Mouse (Mus musculus): Measurements from ENCODE around the gene Atf6. TPM values are rescaled to one million over a fixed set of nuclear protein-coding genes. Genes with fewer than 3 reads are reported as not detected.

The Atf6 gene
- polyA plus RNA-seq, 1 experiment from 2014 or later: 9.4 TPM

DNA sequence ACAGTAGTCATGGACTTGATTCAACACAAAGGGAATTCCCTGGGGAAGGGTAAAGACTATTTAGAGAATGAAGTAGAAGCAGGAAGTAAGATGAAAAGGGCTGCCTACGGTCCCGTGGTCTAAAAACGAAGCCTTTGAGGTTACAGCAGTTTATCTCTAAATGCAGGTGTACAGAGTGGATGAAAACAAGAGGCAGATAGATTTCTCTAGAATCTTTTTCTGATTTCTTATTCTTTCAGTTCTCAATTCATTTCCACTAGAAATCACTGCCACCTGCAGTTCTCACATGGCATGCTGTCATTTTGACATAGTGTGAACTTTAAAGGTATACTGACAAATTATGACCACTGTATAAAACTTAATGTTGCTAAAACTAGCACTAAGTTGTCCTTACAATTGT is 66.9 kb downstream of the Atf6 start:
- 87% methylated on average over 3 of the region's 3 CpGs for WGBS
- ATAC-seq (ENCODE audit: low FRiP score) (no peak), DNase-seq (ENCODE audit: low spot score, missing footprints) (no peak)
- Histone ChIP-seq H3K27ac (ENCODE audit: low read depth, low read length) (no peak overlapping the region), H3K9me3 (ENCODE audit: control insufficient read depth, low read length) (no peaks in the 10 kb centered on the region), H3K4me3 (ENCODE audit: low read depth, low read length) (no peak overlapping the region), H3K27me3 (ENCODE audit: control insufficient read depth, insufficient read depth, low read length) (no peaks in the 10 kb centered on the region), H3K36me3 (ENCODE audit: control insufficient read depth, insufficient read depth, low read length) (no peaks in the 10 kb centered on the region), H3K4me2 (no peak overlapping the region), H3K4me1 (ENCODE audit: control insufficient read depth, insufficient read depth, low read length) (no peaks in the 10 kb centered on the region; the same call in 1 of the 2 replicates), H3K9ac (ENCODE audit: low read length) (no peak overlapping the region)

DNA sequence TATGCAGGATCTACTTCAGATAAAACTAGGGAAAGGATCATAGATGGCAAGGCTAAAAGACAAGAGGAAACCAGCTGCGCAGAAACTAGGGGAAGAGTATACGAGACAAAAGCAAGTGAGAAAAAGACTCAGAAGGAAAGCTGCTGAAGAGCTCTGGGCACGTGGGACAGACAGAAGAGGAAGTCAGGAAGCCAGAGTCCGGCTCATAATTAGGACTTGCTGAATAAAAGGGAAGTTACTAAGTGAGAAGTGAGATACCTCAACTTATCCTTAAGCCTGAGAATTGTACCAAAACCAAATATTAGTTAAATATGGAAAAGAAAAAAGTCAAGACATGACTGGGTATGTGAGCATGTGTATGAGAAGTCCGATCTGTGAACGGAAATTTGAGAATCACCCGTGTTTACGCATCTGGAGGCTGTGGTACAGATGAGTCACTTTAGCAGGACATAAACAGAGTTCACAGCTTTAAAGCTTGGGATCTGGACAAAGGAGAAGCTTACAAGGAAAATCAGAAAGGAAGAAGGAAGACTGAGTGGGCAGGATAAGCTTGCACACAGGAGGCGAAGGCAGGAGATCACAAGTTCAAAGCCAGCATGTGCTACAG is 71.7 kb downstream of the Atf6 start:
- WGBS: 91% methylated on average over 9 of the region's 9 CpGs
- Histone ChIP-seq H3K36me3 (ENCODE audit: control insufficient read depth, insufficient read depth, low read length) (no peaks in the 10 kb centered on the region), H3K4me3 (ENCODE audit: low read depth, low read length) (no peak overlapping the region)

DNA sequence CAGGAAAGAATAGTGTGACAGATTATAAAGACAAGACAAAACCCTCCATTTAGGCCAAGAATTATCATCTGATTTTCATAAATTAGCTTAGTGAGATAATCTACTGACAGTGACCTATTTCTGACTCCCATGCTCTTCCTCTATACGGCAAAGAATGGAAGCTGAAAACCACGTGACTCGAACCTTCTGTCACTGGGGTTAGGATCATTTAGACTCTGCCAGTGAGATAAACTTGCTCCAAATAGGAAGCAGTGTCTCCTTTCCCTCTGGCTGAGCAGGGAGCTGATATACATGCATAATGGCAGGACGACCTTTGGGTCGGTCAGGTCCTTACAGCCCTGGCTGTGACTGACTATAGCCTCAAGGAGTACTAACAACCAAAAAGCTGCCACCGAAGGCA is 76.0 kb downstream of the Atf6 start:
- no peak overlapping the region for H3K27ac ChIP-seq (ENCODE audit: low read depth, low read length)
- no peaks in the 10 kb centered on the region for H3K9me3 ChIP-seq (ENCODE audit: control insufficient read depth, low read length)
- no peak overlapping the region for H3K4me2 ChIP-seq
- no peaks in the 10 kb centered on the region for H3K36me3 ChIP-seq (ENCODE audit: control insufficient read depth, insufficient read depth, low read length)
- no peaks in the 10 kb centered on the region for H3K27me3 ChIP-seq (ENCODE audit: control insufficient read depth, insufficient read depth, low read length)
- no peak overlapping the region for H3K9ac ChIP-seq (ENCODE audit: low read length)
- no peaks in the 10 kb centered on the region for H3K4me1 ChIP-seq (ENCODE audit: control insufficient read depth, insufficient read depth, low read length)
- ATAC-seq (ENCODE audit: low FRiP score) (no peak), DNase-seq (ENCODE audit: low spot score, missing footprints) (no peak)
- 71% methylated on average over 6 of the region's 6 CpGs for WGBS
- H3K4me3 ChIP-seq (ENCODE audit: low read depth, low read length): no peak overlapping the region

More for the DNA sequence above, 71.7 kb downstream of the Atf6 start:
- H3K27me3 ChIP-seq (ENCODE audit: control insufficient read depth, insufficient read depth, low read length): no peaks in the 10 kb centered on the region
- H3K27ac ChIP-seq (ENCODE audit: low read depth, low read length): no peak overlapping the region
- DNase-seq (ENCODE audit: low spot score, missing footprints) (no peak), ATAC-seq (ENCODE audit: low FRiP score) (no peak)
- no peaks in the 10 kb centered on the region for H3K4me1 ChIP-seq (ENCODE audit: control insufficient read depth, insufficient read depth, low read length)
- no peak overlapping the region for H3K9ac ChIP-seq (ENCODE audit: low read length)
- H3K4me2 ChIP-seq: no peak overlapping the region
- no peaks in the 10 kb centered on the region for H3K9me3 ChIP-seq (ENCODE audit: control insufficient read depth, low read length)

DNA sequence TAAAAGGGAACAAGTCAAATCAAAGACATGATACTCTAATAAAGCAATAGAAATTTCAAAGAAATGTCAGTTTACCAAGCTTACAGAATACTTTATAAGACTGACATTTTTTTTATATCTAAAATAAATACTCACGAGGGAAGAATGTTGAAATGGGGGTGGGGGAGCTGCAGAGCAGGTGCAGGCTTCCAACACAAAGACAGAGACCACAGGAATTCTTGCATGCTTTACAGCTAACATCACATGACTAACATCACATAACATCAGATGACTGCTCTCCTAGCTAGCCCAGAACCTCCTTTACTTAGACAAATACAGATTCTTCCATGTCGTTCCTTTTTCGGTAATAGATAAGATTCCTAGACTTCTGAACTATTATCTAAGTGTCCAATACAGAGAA is 76.6 kb downstream of the Atf6 start:
- 86% methylated on average over 3 of the region's 3 CpGs for WGBS
- no peaks in the 10 kb centered on the region for H3K9me3 ChIP-seq (ENCODE audit: control insufficient read depth, low read length)
- no peak for DNase-seq (ENCODE audit: low spot score, missing footprints)

DNA sequence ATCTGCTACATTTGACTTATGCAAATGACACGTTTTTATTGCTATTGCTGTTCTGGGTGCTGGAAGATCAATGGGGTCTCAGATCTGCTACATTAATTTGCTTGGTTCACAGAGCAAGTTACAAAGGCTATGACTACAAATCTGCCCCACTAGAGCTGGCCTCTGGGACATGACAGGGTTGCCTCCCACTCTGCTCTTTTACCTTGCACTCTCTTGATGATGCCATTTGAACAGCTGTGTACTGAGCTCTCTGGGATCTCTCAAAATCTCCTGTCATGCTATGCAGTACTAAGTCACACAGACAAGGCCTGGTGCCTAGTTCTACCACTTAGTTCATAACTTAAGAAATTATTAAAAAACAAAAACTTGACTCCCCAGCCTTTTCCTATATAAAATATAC is 79.9 kb downstream of the Atf6 start:
- ATAC-seq (ENCODE audit: low FRiP score) (no peak), DNase-seq (ENCODE audit: low spot score, missing footprints) (no peak)
- H3K27me3 ChIP-seq (ENCODE audit: control insufficient read depth, insufficient read depth, low read length): no peaks in the 10 kb centered on the region
- no peak overlapping the region for H3K4me2 ChIP-seq
- no peak overlapping the region for H3K9ac ChIP-seq (ENCODE audit: low read length)
- no peaks in the 10 kb centered on the region for H3K36me3 ChIP-seq (ENCODE audit: control insufficient read depth, insufficient read depth, low read length)
- H3K4me1 ChIP-seq (ENCODE audit: control insufficient read depth, insufficient read depth, low read length): no peaks in the 10 kb centered on the region
- WGBS: 71% methylated on average over 1 of the region's 1 CpGs
- no peak overlapping the region for H3K4me3 ChIP-seq (ENCODE audit: low read depth, low read length)
- H3K27ac ChIP-seq (ENCODE audit: low read depth, low read length): no peak overlapping the region
- H3K9me3 ChIP-seq (ENCODE audit: control insufficient read depth, low read length): no peaks in the 10 kb centered on the region

More for the DNA sequence above, 76.6 kb downstream of the Atf6 start:
- H3K27ac ChIP-seq (ENCODE audit: low read depth, low read length): no peak overlapping the region
- no peaks in the 10 kb centered on the region for H3K4me1 ChIP-seq (ENCODE audit: control insufficient read depth, insufficient read depth, low read length)
- H3K4me3 ChIP-seq (ENCODE audit: low read depth, low read length): no peak overlapping the region
- no peaks in the 10 kb centered on the region for H3K27me3 ChIP-seq (ENCODE audit: control insufficient read depth, insufficient read depth, low read length)
- no peak for ATAC-seq (ENCODE audit: low FRiP score)
- H3K9ac ChIP-seq (ENCODE audit: low read length): no peak overlapping the region
- no peaks in the 10 kb centered on the region for H3K36me3 ChIP-seq (ENCODE audit: control insufficient read depth, insufficient read depth, low read length)
- no peak overlapping the region for H3K4me2 ChIP-seq

DNA sequence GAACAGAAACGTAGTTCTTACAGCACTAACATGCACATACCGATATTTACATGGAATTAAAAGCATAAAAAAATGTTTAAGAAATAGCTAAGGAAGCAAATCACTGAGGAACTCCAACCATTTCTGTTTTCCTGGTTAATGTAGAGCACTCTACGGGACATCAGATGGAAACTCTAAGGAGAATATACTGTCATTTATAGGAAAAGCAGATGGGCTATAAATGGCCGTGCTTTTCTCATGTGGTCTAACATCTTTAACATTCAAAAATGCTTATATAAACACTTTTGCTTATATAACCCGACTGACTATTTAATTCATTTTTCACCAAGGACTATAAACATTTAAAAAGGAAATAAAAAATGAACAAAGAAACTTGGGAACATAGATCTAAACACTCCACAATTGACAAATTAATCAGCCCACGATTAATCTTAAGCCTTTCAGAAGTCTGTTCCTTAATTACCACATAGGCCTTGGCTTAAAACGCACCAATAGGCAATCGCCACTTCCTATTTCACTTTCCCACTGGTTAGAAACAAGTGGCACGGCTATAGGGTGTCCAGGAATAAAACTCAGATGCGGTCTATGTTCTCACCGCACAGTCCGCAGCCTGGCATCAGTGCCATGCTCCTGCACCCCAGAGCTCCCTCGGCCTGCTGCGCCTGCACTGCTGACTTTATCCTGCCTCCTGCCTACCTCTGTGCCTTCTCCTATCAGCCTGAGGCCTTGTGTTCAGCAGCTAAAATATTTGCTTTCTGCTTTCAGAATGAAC is 80.8 kb downstream of the Atf6 start:
- H3K27me3 ChIP-seq (ENCODE audit: control insufficient read depth, insufficient read depth, low read length): no peaks in the 10 kb centered on the region
- H3K36me3 ChIP-seq (ENCODE audit: control insufficient read depth, insufficient read depth, low read length): no peaks in the 10 kb centered on the region
- no peak overlapping the region for H3K4me2 ChIP-seq
- WGBS: 96% methylated on average over 14 of the region's 14 CpGs
- no peaks in the 10 kb centered on the region for H3K4me1 ChIP-seq (ENCODE audit: control insufficient read depth, insufficient read depth, low read length)
- no peak for DNase-seq (ENCODE audit: low spot score, missing footprints)
- no peaks in the 10 kb centered on the region for H3K9me3 ChIP-seq (ENCODE audit: control insufficient read depth, low read length)
- no peak overlapping the region for H3K4me3 ChIP-seq (ENCODE audit: low read depth, low read length)
- no peak overlapping the region for H3K9ac ChIP-seq (ENCODE audit: low read length)
- no peak overlapping the region for H3K27ac ChIP-seq (ENCODE audit: low read depth, low read length)
- ATAC-seq (ENCODE audit: low FRiP score): no peak

DNA sequence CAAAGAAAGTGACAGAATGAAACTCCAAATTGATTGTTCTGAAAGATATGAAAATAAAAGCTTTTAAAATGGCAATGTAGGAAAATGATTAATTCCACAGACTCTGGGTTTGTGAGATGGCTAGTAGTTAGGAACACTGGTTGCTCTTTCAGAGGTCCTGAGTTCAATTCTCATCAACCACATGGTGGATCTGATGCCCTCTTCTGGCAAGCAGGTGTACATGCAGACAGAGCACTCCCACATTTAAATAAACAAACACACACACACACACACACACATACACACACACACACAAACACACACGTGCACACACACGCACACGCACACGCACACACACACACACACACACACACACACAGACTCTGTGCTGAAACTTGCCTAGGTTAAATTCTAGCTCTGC is 89.9 kb downstream of the Atf6 start:
- Histone ChIP-seq H3K9me3 (ENCODE audit: control insufficient read depth, low read length) (no peaks in the 10 kb centered on the region), H3K36me3 (ENCODE audit: control insufficient read depth, insufficient read depth, low read length) (no peaks in the 10 kb centered on the region), H3K4me2 (no peak overlapping the region), H3K4me1 (ENCODE audit: control insufficient read depth, insufficient read depth, low read length) (no peaks in the 10 kb centered on the region), H3K27me3 (ENCODE audit: control insufficient read depth, insufficient read depth, low read length) (no peaks in the 10 kb centered on the region), H3K4me3 (ENCODE audit: low read depth, low read length) (no peak overlapping the region), H3K9ac (ENCODE audit: low read length) (no peak overlapping the region), H3K27ac (ENCODE audit: low read depth, low read length) (no peak overlapping the region)
- 95% methylated on average over 4 of the region's 4 CpGs for WGBS
- ATAC-seq (ENCODE audit: low FRiP score) (no peak), DNase-seq (ENCODE audit: low spot score, missing footprints) (no peak)

DNA sequence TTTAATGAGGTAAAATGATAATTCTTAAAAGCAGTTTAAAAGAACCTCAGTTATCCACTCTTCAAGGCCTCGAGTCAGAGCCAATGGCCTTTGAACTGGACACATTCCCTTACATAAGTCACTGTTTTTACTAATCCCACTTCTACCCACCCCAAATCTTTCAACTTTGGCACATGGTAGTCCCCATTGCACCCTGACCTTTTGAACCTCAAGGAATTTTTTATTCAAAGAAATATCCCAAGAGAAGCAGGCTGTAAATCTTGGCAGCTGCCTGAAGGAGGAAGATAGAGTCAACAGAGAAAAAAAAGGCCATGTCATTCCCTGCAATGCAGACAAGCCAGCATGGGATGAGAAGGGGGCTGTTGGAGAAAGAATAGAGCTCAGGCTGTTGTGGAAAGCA is 93.1 kb downstream of the Atf6 start:
- DNase-seq (ENCODE audit: low spot score, missing footprints) (no peak), ATAC-seq (ENCODE audit: low FRiP score) (no peak)
- H3K4me3 ChIP-seq (ENCODE audit: low read depth, low read length): no peak overlapping the region
- no peaks in the 10 kb centered on the region for H3K4me1 ChIP-seq (ENCODE audit: control insufficient read depth, insufficient read depth, low read length)
- H3K27me3 ChIP-seq (ENCODE audit: control insufficient read depth, insufficient read depth, low read length): no peaks in the 10 kb centered on the region
- H3K9ac ChIP-seq (ENCODE audit: low read length): no peak overlapping the region
- H3K4me2 ChIP-seq: no peak overlapping the region
- no peaks in the 10 kb centered on the region for H3K9me3 ChIP-seq (ENCODE audit: control insufficient read depth, low read length)
- no peaks in the 10 kb centered on the region for H3K36me3 ChIP-seq (ENCODE audit: control insufficient read depth, insufficient read depth, low read length)
- H3K27ac ChIP-seq (ENCODE audit: low read depth, low read length): no peak overlapping the region
- WGBS: 71% methylated on average over 1 of the region's 1 CpGs

DNA sequence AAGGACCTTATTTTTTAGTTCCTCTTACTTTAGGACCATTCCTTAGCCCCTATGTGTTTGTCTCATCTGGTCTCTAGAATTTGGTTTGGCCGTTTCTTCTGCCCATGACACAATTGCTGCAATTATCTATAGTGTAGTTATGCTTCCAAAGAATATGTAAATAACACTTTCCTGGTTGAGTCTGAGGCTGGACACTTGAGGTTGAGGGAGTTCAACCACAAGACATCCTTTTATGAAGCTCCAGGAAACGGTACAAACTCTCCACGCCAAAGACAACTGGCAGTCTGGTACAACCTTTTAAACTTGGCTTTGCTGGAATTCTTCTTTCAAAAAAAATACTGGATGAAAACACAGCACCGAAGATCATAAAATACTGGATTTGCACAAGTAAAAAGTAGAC is 94.1 kb downstream of the Atf6 start:
- ATAC-seq (ENCODE audit: low FRiP score) (no peak), DNase-seq (ENCODE audit: low spot score, missing footprints) (no peak)
- Histone ChIP-seq H3K4me2 (no peak overlapping the region), H3K27me3 (ENCODE audit: control insufficient read depth, insufficient read depth, low read length) (no peaks in the 10 kb centered on the region), H3K4me1 (ENCODE audit: control insufficient read depth, insufficient read depth, low read length) (no peaks in the 10 kb centered on the region), H3K9ac (ENCODE audit: low read length) (no peak overlapping the region), H3K36me3 (ENCODE audit: control insufficient read depth, insufficient read depth, low read length) (no peaks in the 10 kb centered on the region), H3K27ac (ENCODE audit: low read depth, low read length) (no peak overlapping the region), H3K9me3 (ENCODE audit: control insufficient read depth, low read length) (no peaks in the 10 kb centered on the region), H3K4me3 (ENCODE audit: low read depth, low read length) (no peak overlapping the region)
- 93% methylated on average over 4 of the region's 4 CpGs for WGBS

All from midbrain, embryonic 11.5 days (tissue).